Mouse (Mus musculus): ENCODE measurements at regions not wholly inside any gene's neighbourhood (a gene's known extent, or its start where the extent isn't known, plus 50 kb on each side); places are given as distances from the start of the nearest gene placed in this dataset.
A peak's percentile ranks its signal among the peaks of the same experiment; 100 is the strongest.

GRCm38 (mm10) chr12:47466740-47467139 lies 648.0 kb upstream of the Nova1 start:
- no peak for DNase-seq (ENCODE audit: low spot score in 2 of 2)

DNA sequence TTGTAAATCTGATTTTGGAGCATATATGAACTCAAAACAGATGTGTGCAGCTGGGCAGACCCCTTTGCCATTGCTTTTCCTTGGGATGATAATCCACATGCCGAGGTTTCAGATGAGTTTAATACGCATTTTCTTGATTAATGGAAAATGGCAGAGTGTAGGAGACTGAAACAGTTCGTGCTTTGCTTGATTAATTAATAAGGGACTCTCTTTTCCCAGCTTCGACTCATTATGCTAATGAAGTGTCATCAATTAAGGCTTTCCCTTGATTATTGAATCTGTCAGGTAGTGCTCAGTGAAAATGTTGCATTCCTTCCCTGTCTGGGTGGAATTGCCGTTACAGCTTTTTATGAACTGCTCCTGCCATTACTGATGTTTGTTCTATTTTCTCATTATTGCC lies 647.2 kb upstream of the Nova1 start:
- DNase-seq (ENCODE audit: low spot score in 2 of 2): no peak

DNA sequence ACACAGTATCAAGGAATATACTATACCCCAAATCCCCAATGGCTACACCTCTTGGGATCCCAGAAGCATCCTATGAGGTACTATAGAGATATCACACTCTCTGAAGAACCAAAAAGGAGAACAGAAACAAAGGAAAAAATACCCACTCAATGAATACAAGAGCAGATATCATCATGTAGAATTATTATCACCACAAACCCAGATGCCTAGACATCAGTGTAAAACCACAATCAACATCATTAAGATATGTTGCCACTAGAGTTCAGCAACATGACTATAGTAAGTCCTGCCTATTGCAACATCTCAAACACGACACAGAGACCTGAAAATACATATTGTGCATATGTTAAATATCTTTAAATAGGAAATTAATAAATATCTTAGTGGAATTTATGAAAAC lies 612.9 kb upstream of the Nova1 start:
- DNase-seq (ENCODE audit: low spot score in 2 of 2): no peak

DNA sequence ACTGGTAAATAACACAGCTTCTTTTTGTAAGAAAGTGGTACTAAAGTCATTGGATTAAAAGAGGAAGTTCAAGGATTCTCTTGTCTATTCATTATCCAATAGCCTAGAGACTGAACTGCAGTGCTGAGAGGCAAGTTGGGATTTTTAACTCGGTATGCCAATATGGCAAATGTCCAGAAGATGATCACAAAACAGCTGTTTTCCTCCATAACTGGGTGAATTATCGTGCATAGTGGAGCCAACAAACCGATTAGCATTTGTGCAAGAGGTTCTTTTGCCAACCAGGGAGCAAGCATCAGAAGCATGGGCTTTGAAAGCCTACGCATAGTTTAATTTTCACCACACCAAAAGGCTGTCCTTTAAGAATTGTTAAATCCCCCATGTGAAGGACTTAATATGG lies 593.5 kb upstream of the Nova1 start:
- no peak for DNase-seq (ENCODE audit: low spot score in 2 of 2)

DNA sequence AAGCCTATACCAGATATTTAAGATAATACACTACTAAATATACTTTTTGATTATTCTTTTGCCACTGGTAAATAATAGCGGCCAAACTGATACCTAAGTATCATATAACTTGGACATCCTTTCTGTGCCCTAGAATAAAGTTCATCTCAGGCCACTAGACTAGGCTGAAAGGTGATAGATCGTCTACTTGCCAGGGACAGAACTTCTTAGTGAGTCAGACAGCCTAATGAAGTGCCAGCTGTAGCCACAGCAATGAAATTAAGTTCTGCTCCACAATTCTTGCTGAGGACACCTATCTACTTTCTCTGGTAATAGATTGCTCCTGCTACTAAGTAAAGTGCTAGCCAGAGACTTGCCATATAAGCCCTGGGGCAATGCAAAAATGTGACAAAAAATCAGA lies 587.8 kb upstream of the Nova1 start:
- DNase-seq (ENCODE audit: low spot score in 2 of 2): no peak

- DNase-seq (ENCODE audit: low spot score in 2 of 2): no peak
Measured at GRCm38 (mm10) chr12:47406131-47406530, 587.4 kb upstream of the Nova1 start.

DNA sequence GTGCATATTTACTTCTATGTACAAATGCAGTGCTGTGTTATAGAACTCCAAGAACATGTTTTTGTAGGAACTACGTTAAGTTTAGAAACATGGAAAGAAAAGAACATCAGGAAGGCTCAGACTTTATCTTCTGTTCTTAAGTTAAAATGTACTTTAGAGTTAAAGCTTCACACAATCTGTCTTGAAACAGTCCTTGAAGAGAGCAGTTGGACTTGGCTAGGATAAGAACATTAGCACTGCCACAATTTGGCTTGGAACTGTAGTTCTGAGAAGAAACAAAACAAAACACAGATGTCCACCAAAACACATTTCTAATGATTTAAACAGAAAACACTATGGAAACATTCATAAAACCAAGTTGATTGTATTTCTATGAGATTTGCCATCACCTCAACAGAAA lies 564.5 kb upstream of the Nova1 start:
- no peak for DNase-seq (ENCODE audit: low spot score in 2 of 2)

DNA sequence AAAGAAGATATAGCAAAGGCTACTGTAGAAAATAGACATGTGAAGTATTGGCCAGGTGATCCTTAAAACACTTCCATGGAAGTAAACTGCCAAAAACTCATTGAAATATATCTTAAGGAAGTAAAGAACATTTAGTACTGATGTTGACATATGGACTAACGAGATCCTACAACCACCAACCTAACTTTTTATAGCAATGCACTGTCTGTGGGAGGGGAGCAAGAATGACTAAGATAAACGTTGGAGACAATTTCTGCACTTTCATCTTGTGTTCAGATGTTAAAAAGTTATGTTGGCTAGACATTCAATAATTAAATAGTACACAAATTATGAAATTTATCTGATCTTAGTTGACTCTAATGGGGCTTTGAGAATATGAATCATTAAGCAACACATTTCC lies 534.5 kb upstream of the Nova1 start:
- DNase-seq (ENCODE audit: low spot score in 2 of 2): no peak

DNA sequence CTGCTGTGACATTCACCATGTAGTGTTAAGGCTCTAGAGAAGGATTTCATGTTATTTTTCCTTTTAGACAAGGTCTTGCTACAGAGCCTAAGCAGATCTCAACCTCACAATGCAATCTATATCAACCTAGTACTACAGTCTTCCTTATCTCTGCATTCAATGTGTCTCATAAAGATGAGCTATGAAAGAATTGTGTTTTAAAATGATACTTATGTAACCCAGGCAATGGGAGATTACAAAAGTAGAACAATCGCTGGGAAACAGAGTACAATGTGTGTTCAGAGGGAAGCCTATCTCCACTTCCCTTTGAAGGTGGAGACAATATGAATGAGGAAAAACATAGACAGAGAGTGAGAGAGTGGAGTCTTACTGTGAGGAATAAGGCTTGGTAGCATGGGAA lies 532.5 kb upstream of the Nova1 start:
- DNase-seq (ENCODE audit: low spot score in 2 of 2): no peak

GRCm38 (mm10) chr12:47313413-47313812 lies 494.7 kb upstream of the Nova1 start:
- DNase-seq (ENCODE audit: low spot score in 2 of 2): no peak

DNA sequence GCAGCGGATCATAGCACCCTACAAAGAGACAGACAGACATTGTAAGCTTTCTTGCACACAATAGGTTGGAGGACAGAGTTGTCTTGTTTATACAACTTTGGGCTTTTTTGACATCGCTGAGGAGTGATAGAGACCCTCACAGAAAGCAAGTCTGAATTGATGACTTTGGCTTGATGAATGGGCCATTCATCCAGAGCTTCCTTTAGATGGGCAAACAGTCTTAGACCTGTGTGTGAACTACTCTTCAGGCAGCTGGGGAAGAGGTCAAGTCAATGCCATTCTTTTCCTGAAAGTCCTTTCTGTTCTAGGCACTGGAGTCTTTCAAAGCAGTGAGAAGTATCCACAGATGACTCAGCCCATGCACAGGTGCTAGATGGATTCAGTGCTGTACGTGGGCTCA lies 457.2 kb upstream of the Nova1 start:
- no peak for DNase-seq (ENCODE audit: low spot score in 2 of 2)

- no peak for DNase-seq (ENCODE audit: low spot score in 2 of 2)
Measured at GRCm38 (mm10) chr12:47272309-47272708, 453.6 kb upstream of the Nova1 start.

- no peak for DNase-seq (ENCODE audit: low spot score in 2 of 2)
Measured at GRCm38 (mm10) chr12:47264118-47264517, 445.4 kb upstream of the Nova1 start.

DNA sequence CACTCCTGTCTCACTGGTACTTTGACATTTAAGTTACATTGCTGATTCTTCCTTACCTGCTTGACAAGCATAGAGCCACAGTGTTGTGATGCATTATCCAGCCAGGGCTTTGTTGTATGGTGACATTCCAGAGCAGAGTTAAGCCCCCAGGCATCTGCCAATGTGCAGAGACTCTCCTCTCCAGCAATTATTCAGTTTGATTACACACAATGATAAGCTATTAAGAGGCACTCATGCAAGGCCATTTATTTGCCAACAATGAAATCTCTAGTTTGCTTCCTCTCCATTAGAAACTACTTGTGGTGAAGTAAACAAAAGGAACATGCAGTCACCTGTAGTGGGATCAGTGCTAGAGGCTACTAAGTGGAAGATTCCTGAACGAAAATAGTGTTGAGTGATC lies 444.7 kb upstream of the Nova1 start:
- DNase-seq (ENCODE audit: low spot score in 2 of 2): no peak

- DNase-seq (ENCODE audit: low spot score in 2 of 2): no peak
Measured at GRCm38 (mm10) chr12:47252306-47252705, 433.6 kb upstream of the Nova1 start.

- no peak for DNase-seq (ENCODE audit: low spot score in 2 of 2)
Measured at GRCm38 (mm10) chr12:47243623-47244514, 425.1 kb upstream of the Nova1 start.

GRCm38 (mm10) chr12:47220016-47220415 lies 401.3 kb upstream of the Nova1 start:
- DNase-seq (ENCODE audit: low spot score in 2 of 2): no peak

GRCm38 (mm10) chr12:47219340-47219739 lies 400.6 kb upstream of the Nova1 start:
- DNase-seq (ENCODE audit: low spot score in 2 of 2): no peak

GRCm38 (mm10) chr12:47211417-47212104 lies 392.8 kb upstream of the Nova1 start:
- no peak for DNase-seq (ENCODE audit: low spot score in 2 of 2)

DNA sequence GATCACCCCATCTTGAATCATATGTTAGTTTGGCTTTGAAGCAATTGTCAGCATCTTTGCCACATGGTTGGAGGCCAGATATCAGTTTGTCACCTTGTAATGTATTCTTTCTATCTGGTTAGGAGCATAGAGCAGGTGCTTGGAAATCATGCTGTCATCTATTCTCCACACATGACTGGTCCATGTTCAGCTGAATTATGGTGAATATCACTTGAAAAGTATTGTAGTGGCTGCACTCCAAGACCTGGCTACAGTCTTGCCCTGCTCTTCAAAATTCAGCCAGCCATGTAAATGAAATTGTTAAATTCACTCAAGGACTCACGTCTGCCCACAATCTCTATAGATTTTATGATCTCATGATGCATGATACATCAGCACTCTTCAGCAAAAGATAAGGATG lies 384.2 kb upstream of the Nova1 start:
- DNase-seq (ENCODE audit: low spot score in 2 of 2): no peak

DNA sequence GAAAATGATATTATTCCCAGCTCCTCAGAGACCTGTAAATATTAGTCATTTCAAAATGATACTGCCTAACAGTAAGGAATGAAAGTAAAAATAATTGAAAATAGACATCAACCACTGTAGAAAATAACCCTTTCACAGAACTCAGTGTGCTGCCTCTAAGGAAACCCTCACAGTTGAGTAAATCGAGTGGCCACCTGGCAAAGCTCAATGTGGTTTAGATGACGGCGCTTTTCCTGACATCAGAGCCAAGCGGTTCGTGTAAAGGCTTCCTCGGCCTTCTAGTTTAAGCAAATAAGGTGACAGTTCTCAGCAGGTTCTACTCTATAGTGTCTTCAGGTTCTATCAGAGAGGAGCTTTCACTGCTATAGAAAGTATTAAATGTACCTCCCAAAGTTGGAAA lies 379.9 kb upstream of the Nova1 start:
- no peak for DNase-seq (ENCODE audit: low spot score in 2 of 2)

DNA sequence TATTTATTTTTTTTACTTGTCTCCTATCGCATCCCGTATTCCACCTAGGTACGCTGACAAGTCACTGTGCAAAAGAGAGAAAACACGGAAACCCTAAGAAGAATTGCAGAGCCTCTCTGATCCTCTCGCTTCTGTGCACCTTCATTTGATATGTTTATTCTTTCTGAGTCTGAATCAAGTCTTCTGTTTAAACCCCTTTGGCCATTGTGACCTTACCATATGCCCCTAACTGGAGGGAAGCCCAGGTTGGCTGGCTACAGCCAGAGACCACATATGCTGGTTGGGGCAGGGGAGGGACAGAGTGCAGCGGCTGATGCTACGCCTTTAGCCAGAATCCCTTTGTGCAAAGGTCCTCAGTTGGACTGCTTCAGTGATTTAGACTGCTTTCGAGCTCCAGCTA lies 346.0 kb upstream of the Nova1 start:
- peak in 1 of 2 experiments; percentile 3 for DNase-seq (ENCODE audit: low spot score in 2 of 2)
